Mouse (Mus musculus) megakaryocyte, adult 5-6 weeks (primary cell): ENCODE results near the gene Chrna1. TPM values are rescaled to one million over a fixed set of nuclear protein-coding genes. Genes with fewer than 3 reads are reported as not detected.
A peak's percentile ranks its signal among the peaks of the same experiment; 100 is the strongest.

Source experiments
- ATAC-seq: 2 replicates; pipeline ENCODE4 v1.8.0; 2016; ENCODE audit warnings: mild to moderate bottlenecking, inconsistent platforms; ENCODE audit not compliant: poor library complexity, severe bottlenecking
- total RNA-seq, 2 experiments: library from RNA; stranded (forward) in 1 of 2; stranded (reverse) in 1 of 2; fragments of 153-499, 151-499 nt in 1 of 2; fragments of 221-1000, 200-1000 nt in 1 of 2; gene quantifications; 2 replicates each; pipeline versions ENCODE4 v1.2.3 to v1.2.4; 2015 to 2017

Chrna1 gene
- total RNA-seq, 2 experiments from 2014 or later = not detected

GRCm38 (mm10) chr2:73592231-73593100 lies 12.3 kb upstream of the Chrna1 start:
- peak; percentile 35 for ATAC-seq

DNA sequence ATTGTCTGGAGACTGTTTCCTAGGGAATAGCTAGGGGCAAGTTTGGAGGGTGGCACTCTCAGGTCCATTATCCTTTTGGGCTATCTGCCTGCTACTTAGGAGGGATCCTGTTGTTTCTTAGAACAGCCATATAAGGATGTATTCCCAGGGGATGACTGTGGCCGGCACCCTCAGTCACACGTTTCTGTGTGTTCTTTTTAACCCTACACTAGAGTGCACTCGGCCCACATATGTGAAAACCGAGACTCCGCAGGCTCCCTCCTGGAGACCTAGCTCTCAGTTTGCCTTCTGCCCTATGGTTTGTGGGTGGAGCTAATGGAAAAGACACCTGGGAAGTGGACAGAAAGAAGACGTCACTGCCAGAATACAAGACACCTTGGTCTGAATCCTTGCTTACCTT lies 11.1 kb upstream of the Chrna1 start:
- ATAC-seq = no peak

GRCm38 (mm10) chr2:73590106-73590505 lies 10.0 kb upstream of the Chrna1 start:
- ATAC-seq = no peak

DNA sequence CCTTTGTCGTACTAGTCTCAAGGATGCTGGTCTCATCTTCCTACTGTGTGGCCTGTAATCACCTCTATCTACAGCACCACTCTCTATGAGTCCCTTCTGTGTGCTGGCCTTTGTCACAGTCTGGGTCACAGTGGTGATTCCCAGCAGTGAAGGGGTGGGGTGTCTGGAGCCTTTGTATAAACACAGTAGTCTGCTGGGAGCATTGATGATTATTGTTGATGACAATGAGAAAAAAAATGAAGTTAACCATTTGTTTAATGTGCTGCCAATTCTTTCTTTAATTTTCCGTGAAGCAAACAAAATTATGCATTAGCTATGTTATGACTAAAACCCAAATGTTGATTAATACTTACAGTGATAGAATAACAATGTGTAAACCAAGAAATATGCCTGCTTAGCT lies 8.8 kb upstream of the Chrna1 start:
- ATAC-seq = no peak

DNA sequence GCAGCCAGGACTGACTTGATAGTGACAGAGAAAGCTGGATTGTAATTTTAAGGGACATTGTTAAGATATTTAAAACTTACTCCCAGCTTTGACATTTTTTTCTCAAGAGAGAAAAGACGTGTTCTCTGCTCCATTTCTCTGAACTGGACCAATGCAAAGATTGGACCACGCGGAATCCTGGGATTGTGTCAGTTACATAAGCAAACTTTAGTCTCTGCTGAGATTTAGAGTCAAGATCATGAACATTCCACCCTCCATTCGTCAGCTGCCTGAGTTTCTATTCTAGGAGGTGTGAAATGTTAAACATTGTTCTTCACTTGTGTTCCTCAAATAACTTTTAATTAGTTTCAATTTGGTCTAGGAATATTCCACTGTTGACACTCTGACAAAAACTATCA lies 7.0 kb upstream of the Chrna1 start:
- ATAC-seq = no peak

GRCm38 (mm10) chr2:73586392-73587108 lies 6.4 kb upstream of the Chrna1 start:
- no peak for ATAC-seq

DNA sequence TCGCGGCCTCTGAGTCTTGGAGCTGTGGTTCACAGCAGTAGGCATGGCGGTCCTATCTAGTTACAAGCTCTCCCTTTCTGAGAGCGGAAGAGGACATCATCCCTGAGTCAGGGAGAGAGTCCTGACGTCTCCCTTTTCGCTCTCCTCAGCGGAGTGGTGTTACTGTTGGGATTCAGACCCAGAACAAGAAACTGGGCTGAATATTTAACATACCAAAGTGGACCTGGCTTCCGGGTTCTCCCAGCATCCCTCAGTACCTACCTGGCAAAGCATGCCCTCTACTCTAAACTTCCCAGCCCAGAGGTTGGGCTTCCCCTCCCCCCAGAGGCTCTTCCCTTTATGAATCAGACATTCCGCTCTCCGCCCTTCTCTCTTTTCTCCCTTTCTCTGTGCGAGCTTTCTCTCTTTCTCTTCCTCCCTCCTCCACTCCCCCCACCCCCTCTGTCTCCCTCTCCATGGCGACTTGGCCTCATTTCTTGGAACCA lies 5.3 kb upstream of the Chrna1 start:
- no peak for ATAC-seq

GRCm38 (mm10) chr2:73584645-73585346 lies 4.7 kb upstream of the Chrna1 start:
- peak; percentile 95 for ATAC-seq

GRCm38 (mm10) chr2:73580720-73581119 lies 582 bp upstream of the Chrna1 start:
- no peak for ATAC-seq

DNA sequence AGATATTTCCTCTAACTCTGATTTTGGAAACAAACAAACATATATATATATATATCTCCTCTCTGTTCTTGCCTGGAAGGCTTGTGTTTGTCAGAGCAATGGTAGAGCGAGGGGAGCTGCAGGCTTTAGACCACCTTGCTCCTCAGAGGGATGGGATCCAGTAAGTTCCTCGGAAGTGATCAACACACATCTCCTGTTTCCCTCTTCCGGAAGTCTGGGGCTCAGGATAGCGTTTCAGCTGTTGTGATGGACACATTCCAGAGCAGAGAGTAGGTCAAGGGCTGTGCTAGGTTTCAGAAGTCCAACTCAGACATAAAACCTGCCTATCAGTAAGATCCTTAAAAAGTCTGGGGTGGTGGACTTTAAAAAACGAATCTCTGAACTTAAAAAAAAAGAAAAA lies 970 bp downstream of the Chrna1 start:
- no peak for ATAC-seq

DNA sequence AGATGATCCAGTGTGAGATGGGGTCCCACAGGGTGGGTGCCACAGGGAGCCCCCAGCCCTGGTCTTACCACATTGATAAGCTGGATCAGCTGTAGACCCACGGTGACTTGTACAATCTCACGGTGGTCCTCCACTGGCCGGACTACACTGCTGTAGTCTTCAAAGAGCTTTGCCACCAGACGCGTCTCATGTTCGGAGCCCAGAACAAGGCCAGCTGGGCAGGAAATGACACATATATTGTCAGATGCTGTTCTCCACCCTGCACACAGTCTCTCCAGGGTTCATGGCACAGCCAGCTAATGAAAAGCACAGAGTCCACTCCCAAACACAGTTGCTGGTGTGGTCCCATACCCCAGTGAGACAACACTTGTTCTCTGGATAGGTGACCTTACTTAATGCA lies 5.7 kb downstream of the Chrna1 start:
- ATAC-seq = no peak

GRCm38 (mm10) chr2:73573556-73573955 lies 6.6 kb downstream of the Chrna1 start:
- no peak for ATAC-seq

- peak; percentile 81 for ATAC-seq
Measured at GRCm38 (mm10) chr2:73572539-73573372, 7.4 kb downstream of the Chrna1 start.

GRCm38 (mm10) chr2:73571901-73572300 lies 8.2 kb downstream of the Chrna1 start:
- no peak for ATAC-seq

DNA sequence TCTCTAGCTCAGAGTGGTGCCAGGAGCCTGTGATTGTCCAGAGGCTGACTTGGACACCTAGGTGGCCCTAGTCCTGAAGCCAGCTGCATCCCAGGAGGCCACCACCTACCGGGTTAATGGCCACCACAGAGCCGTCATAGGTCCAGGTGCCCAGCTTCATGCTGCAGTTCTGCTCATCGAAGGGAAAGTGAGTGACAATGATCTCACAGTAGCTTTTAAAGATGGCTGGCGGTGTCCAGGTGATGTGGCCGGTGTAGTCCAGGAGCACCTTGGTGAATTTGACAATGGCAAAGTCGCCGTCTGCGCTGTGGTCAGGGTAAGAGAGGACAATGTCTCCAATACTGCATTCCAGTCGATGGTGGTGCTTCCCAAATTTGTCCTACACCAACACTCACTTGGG lies 8.8 kb downstream of the Chrna1 start:
- ATAC-seq = no peak

GRCm38 (mm10) chr2:73566989-73567605 lies 13.0 kb downstream of the Chrna1 start:
- peak; percentile 97 for ATAC-seq

- peak; percentile 27; the same call in 1 of the 2 replicates for ATAC-seq
Measured at GRCm38 (mm10) chr2:73566162-73566561, 14.0 kb downstream of the Chrna1 start.

- ATAC-seq = no peak
Measured at GRCm38 (mm10) chr2:73563690-73564089, 16.4 kb downstream of the Chrna1 start.

- ATAC-seq = no peak
Measured at GRCm38 (mm10) chr2:73562656-73563055, 17.5 kb downstream of the Chrna1 start.

GRCm38 (mm10) chr2:73561665-73562063 lies 18.5 kb downstream of the Chrna1 start:
- ATAC-seq = peak; percentile 85
